Mouse (Mus musculus) gastrocnemius, postnatal 10 days (tissue): ENCODE results near the gene D630045J12Rik. TPM values are rescaled to one million over a fixed set of nuclear protein-coding genes. Genes with fewer than 3 reads are reported as not detected.

Source experiments
- DNase-seq: peaks from one replicate; pipeline ENCODE4 v3.0.0; 2021; ENCODE audit warnings: mixed read lengths
- total RNA-seq, 2 experiments: library from RNA; stranded (reverse); gene quantifications; 2 replicates each; pipeline ENCODE4 v1.2.3; 2021

Gene D630045J12Rik
- total RNA-seq, 2 experiments from 2014 or later: 1.6 to 3.0 TPM

DNA sequence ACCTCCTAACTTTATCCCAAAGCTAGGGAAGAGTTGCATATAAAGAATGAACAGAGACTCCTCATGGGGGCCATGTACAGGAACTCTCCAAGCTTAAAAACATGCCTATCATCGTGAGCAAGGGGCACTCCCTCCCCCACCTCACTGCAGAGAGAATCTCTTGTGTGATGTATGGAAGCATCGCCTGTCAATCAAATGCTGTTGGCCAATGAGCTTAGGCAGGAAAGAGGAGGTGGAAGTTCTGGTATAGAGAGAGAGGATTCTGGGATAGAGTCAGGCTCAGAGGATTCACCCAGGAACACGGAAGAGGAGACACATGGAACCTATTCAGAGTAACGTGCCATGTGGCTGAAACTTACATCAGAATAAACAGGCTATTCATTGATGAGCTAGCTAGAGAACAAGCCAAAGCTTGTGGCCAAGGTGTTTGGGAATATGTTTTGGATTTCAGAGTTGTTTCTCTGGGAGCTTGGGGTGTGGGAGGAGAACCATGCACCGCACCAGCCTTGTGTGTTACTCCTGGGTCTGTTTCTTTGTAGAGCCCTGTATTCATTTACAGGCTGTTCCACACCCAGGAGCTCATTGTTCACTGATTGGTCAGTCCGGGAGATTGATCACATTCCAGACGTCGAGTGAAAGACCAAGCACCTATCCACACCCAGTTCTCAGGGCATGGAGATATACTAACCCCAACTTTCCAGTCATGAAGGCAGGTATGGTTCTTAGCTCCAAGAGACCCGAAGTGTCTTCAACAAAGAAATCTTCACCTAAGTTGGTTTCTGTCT, 166.4 kb downstream of the D630045J12Rik start:
- DNase-seq: no peak

DNA sequence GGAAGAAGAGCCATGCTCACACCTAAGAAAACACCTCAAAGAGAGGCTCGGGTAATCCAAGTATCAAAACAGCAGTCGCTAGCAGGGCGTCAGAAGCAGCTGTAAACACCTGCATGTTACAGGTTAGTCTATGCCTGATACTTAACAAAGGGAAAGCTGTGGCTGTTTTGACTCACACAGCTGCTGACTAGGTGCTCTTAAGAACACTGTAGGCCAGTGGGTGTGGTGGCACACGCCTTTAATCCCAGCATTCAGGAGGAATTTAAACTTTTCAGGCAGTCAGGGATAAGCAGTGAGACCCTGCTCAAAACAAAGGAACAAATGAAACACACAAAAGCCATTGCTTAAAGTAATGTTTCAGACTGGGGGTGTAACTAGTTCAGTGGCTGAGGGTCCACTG, 170.6 kb downstream of the D630045J12Rik start:
- DNase-seq: no peak

DNA sequence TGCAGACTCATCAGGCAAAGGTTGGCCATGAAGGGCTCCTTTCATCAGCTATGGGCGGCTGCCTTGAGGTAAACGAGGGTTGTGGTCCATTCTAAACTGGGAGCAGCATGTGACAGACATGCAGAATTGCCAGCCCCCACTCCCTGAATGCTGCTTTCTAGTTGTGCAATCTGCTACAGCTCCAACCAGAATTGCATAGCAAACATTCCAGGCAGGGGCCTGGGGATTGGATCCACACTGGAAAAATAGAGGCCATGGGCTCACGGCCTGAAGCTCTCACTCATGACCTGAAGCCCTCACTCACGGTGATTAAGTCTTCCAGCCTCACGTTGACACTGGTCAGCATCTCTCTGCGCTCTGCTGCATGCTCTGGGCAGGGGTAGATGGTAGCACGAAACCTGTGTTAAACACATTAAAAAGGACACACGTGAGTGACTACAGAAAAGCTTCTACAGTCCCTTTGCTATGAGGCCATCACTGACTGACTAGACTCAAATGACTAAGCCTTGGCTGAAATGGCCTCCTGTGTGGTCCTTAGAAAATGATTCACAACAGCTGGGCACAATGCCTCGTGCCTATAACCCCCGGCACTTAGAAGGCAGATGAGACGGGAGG, 172.0 kb downstream of the D630045J12Rik start:
- DNase-seq: no peak

DNA sequence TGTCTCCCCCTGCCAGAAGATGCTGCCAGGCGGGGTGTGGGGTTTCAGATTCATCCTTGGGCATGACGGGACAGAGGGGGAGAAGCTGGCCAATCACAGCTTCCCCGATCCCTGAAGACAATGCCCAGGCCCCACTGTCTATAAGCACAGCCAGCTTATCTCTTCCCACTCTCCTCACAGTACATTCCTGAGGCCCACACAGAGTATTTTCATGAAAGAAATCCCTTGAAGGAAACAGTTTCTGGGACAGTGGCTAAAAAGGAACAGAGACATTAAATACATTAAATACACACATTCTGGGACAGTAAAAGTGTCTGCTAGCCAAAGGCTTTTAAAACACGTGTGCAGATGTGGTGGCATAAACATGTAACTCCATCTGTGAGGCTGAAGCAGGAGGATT, 173.4 kb downstream of the D630045J12Rik start:
- peak; percentile 21 for DNase-seq

DNA sequence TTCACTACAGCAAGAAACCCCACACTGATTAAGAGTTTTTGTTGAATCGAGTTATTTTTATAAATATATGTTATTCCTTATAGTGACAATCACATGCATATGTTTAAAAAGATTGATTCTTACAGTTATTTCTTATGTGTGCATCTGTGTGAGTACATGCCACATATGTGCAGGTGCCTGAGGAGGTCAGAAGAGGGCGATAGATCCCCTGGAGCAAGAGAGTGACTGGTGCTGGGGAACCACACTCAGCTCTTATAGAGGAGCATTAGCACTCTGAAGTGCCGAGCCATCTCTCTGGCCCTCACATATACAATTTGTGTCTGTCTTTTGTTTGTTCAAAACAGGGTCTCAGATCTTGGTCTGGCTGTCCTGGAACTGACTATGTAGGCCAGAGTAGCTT, 180.2 kb downstream of the D630045J12Rik start:
- DNase-seq: no peak

Other genes starting within 250 kb of the D630045J12Rik start
- under 1 TPM; 0.80 to 0.86 TPM for gene Svopl, start 207.0 kb downstream of the D630045J12Rik start, total RNA-seq
- not detected for gene Tmem213, start 144.8 kb downstream of the D630045J12Rik start, total RNA-seq
- gene Atp6v0a4, start 129.4 kb downstream of the D630045J12Rik start, total RNA-seq: 1 to 10 TPM; 1.8 to 2.3 TPM
- 1 to 10 TPM; 4.3 to 6.5 TPM for gene Zc3hav1l, start 45.2 kb upstream of the D630045J12Rik start, total RNA-seq
- gene Zc3hav1, start 100.6 kb upstream of the D630045J12Rik start, total RNA-seq: 10 to 100 TPM in 1 of 2 experiments, 1 to 10 TPM in 1; 9.1 to 11.2 TPM
- 1 to 10 TPM; 1.3 to 2.4 TPM for gene Ttc26, start 127.5 kb upstream of the D630045J12Rik start, total RNA-seq
- 10 to 100 TPM; 22.4 to 29.0 TPM for gene Ubn2, start 179.9 kb upstream of the D630045J12Rik start, total RNA-seq